Mouse (Mus musculus) erythroblast, embryonic 14.5 days (primary cell): ENCODE data around the gene Rnaseh2b. TPM values are rescaled to one million over a fixed set of nuclear protein-coding genes. Genes with fewer than 3 reads are reported as not detected.

Experiments
- H3K27me3 ChIP-seq: 2 replicates; pipeline ENCODE4 v1.6.1; 2012; ENCODE audit warnings: inconsistent platforms; ENCODE audit not compliant: control insufficient read depth
- H3K36me3 ChIP-seq: 2 replicates; pipeline ENCODE4 v1.6.1; 2012; ENCODE audit warnings: mild to moderate bottlenecking, inconsistent platforms; ENCODE audit not compliant: control insufficient read depth
- H3K4me1 ChIP-seq: 2 replicates; pipeline ENCODE4 v1.6.1; 2012; ENCODE audit warnings: inconsistent platforms; ENCODE audit not compliant: control insufficient read depth
- H3K4me3 ChIP-seq: replicated peaks from 2 replicates; pipeline ENCODE3; 2012; ENCODE audit warnings: moderate library complexity, mild to moderate bottlenecking, inconsistent platforms
- H3K9me3 ChIP-seq: 2 replicates; pipeline ENCODE4 v1.6.1; 2012; ENCODE audit warnings: low read length, inconsistent platforms, mixed read lengths; ENCODE audit not compliant: control insufficient read depth
- GATA1 ChIP-seq: IDR thresholded peaks from 2 replicates; pipeline ENCODE4 v1.6.1; 2012; ENCODE audit warnings: low read length, inconsistent platforms, mixed read lengths
- TAL1 ChIP-seq: IDR thresholded peaks from 3 replicates; pipeline ENCODE4 v1.6.1; 2012; ENCODE audit warnings: low read length, inconsistent platforms, mixed read lengths
- polyA plus RNA-seq: library from polyadenylated mRNA; stranded (reverse); fragments of >175 nt; gene quantifications from 2 replicates; pipeline ENCODE4 v1.2.3, GENCODE M21; 2012

The Rnaseh2b gene
- polyA plus RNA-seq, 1 experiment: 3.8 TPM

- H3K9me3 ChIP-seq: peaks cover under 1% of the 10 kb centered on the region; the same call in 1 of the 2 replicates
- H3K27me3 ChIP-seq: no peaks in the 10 kb centered on the region
- no peak overlapping the region for H3K4me3 ChIP-seq
- peaks cover 61% of the 10 kb centered on the region for H3K36me3 ChIP-seq
- no peak for TF ChIP-seq GATA1
- TF ChIP-seq TAL1: no peak
- no peaks in the 10 kb centered on the region for H3K4me1 ChIP-seq
Observed at GRCm38 (mm10) chr14:62375694-62376093, 83.3 kb downstream of the Rnaseh2b start.

DNA sequence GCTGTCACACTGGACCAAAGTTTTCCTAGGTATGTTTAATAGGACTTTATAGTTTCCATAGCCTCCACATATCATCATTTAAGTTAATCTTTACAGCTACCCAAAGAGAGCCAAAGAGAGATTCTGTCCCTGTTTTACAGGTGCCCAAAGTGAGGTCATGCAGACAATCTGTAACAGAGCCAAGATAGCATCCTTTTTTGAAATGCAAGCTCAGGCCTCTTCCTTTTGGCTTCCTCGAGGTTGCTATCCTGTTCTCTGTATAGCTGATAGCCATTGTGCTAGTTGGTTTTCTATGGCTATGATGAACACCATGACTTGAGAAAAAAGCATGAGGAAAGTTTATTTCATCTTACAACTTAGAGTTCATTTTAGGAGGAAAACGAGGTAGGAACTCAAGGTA is 83.7 kb downstream of the Rnaseh2b start:
- no peaks in the 10 kb centered on the region for H3K4me1 ChIP-seq
- no peak overlapping the region for H3K4me3 ChIP-seq
- H3K9me3 ChIP-seq: peaks cover 5% of the 10 kb centered on the region; the same call in 1 of the 2 replicates
- no peaks in the 10 kb centered on the region for H3K27me3 ChIP-seq
- no peak for TF ChIP-seq GATA1
- H3K36me3 ChIP-seq: peaks cover 57% of the 10 kb centered on the region

DNA sequence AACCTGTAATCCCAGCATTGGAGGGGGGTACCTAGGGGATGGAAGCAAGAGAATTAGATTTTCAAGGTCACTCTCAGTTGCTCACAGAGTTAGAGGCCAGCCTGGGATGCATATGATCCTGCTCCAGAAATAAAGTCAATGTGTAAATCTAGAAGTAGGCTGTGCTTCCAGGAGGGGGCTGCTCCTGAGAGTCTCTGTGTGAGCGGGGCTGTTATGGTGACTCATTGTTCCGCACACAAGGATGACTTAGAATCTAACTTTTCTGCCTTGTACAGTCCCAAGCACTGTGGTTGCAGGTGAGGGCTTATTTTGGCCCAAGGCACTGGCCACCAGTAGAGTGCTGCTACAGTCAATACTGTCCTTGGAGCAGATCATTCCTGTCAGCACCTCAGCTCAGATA is 87.0 kb downstream of the Rnaseh2b start:
- Histone ChIP-seq H3K36me3 (peaks cover 36% of the 10 kb centered on the region), H3K4me3 (no peak overlapping the region), H3K27me3 (no peaks in the 10 kb centered on the region), H3K4me1 (no peaks in the 10 kb centered on the region), H3K9me3 (peaks cover 9% of the 10 kb centered on the region; the same call in 1 of the 2 replicates)
- TF ChIP-seq TAL1 (no peak), GATA1 (no peak)

DNA sequence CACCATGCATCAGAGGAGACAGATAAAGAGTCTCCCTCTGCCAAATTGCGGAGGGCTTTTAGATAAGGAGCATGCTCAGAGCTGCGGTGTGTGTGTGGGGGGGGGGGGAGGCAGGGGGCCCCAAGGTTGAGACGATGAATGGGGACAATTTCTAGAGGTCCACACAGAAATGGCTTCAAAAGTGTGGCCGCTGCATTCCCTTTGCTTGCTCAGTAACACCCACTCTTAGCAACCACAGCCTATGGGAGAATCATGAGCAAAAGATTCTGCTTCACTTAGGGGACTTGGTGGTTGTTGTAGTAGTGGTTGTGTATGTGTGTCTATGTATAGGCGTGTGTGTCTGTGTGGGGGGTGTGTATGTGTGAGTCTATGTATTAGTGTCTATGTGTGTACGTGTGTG is 88.2 kb downstream of the Rnaseh2b start:
- Histone ChIP-seq H3K4me3 (no peak overlapping the region), H3K4me1 (no peaks in the 10 kb centered on the region), H3K36me3 (peaks cover 26% of the 10 kb centered on the region), H3K27me3 (no peaks in the 10 kb centered on the region), H3K9me3 (peaks cover 9% of the 10 kb centered on the region; the same call in 1 of the 2 replicates)
- no peak for TF ChIP-seq TAL1
- TF ChIP-seq GATA1: no peak

GRCm38 (mm10) chr14:62383109-62383508 is 90.7 kb downstream of the Rnaseh2b start:
- H3K27me3 ChIP-seq: no peaks in the 10 kb centered on the region
- TF ChIP-seq GATA1 (no peak), TAL1 (no peak)
- H3K4me3 ChIP-seq: no peak overlapping the region
- H3K36me3 ChIP-seq: peaks cover 8% of the 10 kb centered on the region
- H3K9me3 ChIP-seq: peaks cover 9% of the 10 kb centered on the region; the same call in 1 of the 2 replicates
- H3K4me1 ChIP-seq: no peaks in the 10 kb centered on the region

DNA sequence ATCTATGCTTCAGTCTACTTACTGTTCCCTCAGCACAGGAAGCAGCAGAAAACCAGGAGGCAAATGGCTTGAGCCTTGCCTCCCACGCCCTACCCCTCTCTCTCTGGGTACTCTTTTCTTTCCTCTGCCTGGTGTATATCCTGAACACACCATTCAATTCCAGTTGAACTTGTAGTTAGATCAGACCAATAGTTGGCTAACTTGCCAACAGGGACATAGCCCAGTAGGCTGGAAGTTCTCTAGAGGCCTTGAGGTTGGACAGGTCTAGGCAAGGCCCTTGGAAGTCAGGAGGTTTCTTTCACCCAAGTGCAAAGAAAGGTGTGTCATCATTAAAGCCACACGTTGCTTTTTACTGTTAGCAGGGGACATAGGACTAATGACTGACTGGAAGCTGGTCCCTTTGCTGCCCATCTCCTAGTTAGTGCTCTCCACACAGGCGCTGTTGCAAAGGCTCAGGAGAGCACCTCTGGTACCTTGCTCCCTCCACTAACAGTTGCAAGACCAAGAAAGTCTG is 91.5 kb downstream of the Rnaseh2b start:
- H3K36me3 ChIP-seq: peaks cover 3% of the 10 kb centered on the region
- no peak overlapping the region for H3K4me3 ChIP-seq
- TF ChIP-seq GATA1: no peak
- no peak for TF ChIP-seq TAL1
- H3K9me3 ChIP-seq: peaks cover 9% of the 10 kb centered on the region; the same call in 1 of the 2 replicates
- no peaks in the 10 kb centered on the region for H3K27me3 ChIP-seq
- no peaks in the 10 kb centered on the region for H3K4me1 ChIP-seq

DNA sequence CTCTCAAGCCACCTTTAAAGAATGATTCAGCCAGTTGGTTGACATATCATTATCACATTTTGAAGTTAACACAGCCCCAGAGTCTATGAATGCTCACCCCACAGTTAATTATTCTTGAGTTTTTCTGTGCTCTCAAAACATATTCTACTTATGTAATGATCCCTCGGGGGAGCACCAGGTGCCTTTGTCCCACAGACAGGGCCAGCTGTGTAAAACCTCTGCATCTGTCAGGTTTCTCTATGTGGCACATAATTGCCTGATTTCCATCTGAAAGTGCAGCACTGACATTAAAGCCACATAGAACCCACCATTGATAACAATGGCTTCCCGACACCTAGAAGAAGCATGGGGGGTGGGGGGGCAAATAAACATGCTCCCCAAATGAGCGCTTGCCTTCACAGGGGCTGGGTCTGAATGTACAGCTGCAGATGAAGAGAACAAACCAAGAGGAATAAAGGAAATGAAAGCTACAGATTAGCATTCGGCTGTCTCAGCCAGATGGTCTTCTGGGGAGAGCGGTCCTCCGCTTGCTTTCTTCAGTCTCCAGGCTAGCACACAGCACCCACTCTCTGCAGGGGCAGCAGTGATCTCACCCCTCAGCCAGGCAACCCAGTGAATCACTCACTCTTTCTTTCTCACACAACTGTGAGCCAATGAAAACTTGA is 96.8 kb downstream of the Rnaseh2b start:
- Histone ChIP-seq H3K36me3 (no peaks in the 10 kb centered on the region), H3K4me1 (no peaks in the 10 kb centered on the region), H3K27me3 (no peaks in the 10 kb centered on the region), H3K4me3 (no peak overlapping the region), H3K9me3 (no peaks in the 10 kb centered on the region)
- TF ChIP-seq TAL1: no peak
- no peak for TF ChIP-seq GATA1

DNA sequence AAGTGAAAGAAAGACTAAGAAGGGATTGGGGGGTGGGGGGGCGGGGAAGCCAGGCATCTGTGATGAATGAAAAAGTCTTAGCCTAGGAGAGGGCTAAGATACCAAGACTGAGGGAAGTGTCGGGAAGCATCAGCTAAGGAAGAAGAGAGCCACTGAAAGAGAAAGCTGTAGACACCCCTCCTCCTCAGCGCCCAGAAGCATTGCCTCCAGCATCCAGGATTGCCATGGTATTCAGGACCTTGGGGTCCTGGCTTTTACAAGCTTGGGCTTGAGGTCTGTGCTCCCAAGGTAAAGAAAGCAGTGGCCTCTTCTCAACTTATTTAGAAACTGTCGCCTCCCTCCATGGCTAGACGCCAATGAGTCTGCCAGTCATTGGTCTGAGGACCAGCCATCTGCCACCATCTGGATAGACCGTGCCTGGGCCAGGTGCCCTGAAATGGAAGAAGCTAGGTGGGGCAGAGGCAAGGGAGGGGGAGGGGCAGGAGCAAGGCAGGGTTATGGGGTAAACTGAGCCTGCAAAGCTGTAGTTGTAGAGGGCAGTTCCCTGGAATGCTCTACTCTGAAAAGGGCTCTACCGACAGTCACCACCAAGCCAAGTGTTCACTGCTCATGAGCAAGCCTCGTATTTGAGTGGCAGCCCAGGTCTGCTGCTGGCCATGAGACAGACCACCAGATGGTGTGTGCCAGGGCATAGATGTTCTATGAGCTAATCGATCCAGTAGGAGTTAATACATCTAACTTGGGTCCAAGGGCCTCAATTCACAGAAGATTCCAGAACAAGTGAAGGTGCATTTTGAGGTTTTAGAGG is 97.5 kb downstream of the Rnaseh2b start:
- TF ChIP-seq GATA1 (no peak), TAL1 (no peak)
- Histone ChIP-seq H3K9me3 (no peaks in the 10 kb centered on the region), H3K4me1 (no peaks in the 10 kb centered on the region), H3K36me3 (no peaks in the 10 kb centered on the region), H3K27me3 (no peaks in the 10 kb centered on the region), H3K4me3 (no peak overlapping the region)

- no peaks in the 10 kb centered on the region for H3K36me3 ChIP-seq
- H3K27me3 ChIP-seq: no peaks in the 10 kb centered on the region
- no peaks in the 10 kb centered on the region for H3K9me3 ChIP-seq
- TF ChIP-seq GATA1 (no peak), TAL1 (no peak)
- H3K4me3 ChIP-seq: no peak overlapping the region
- H3K4me1 ChIP-seq: no peaks in the 10 kb centered on the region
Observed at GRCm38 (mm10) chr14:62392754-62393153, 100.4 kb downstream of the Rnaseh2b start.
